Mouse (Mus musculus): ENCODE data around the gene Vamp5. TPM values are rescaled to one million over a fixed set of nuclear protein-coding genes. Genes with fewer than 3 reads are reported as not detected.

Gene Vamp5
- polyA plus RNA-seq (2012; ENCODE audit: low replicate concordance) = 18.2 and 26.9 TPM in 2 replicates

GRCm38 (mm10) chr6:72380131-72380770 is at the start of gene Vamp5:
TSS of gene Vamp5 (minus strand) at chr6:72380468.

GRCm38 (mm10) chr6:72414076-72414756 is 33.9 kb upstream of the Vamp5 start, which contains the start of gene Ggcx:
TSS of gene Ggcx (plus strand) at chr6:72414308.

GRCm38 (mm10) chr6:72389941-72390771 is 9.9 kb upstream of the Vamp5 start, which contains the start of gene Vamp8:
TSS of gene Vamp8 (minus strand) at chr6:72390703.

GRCm38 (mm10) chr6:72366844-72367443 is 13.3 kb downstream of the Vamp5 start, which contains the start of gene Rnf181:
TSS of gene Rnf181 (minus strand) at chr6:72366956.

GRCm38 (mm10) chr6:72355066-72355911 is 25.0 kb downstream of the Vamp5 start, which contains the start of gene Tmem150a:
TSS of gene Tmem150a (plus strand) at chr6:72355447.

GRCm38 (mm10) chr6:72347166-72347941 is 32.9 kb downstream of the Vamp5 start, which contains the start of gene 0610030E20Rik:
TSS of gene 0610030E20Rik (plus strand) at chr6:72347317.

GRCm38 (mm10) chr6:72345074-72345567 is 35.1 kb downstream of the Vamp5 start, which contains the start of gene Usp39:
TSS of gene Usp39 (minus strand) at chr6:72345184.

Other genes with a start within 250 kb of the Vamp5 start
- gene Atoh8, start 144.9 kb downstream of the Vamp5 start, polyA plus RNA-seq (2012; ENCODE audit: low replicate concordance) = 0.36 and 0.68 TPM in 2 replicates
- gene Sftpb, start 75.9 kb downstream of the Vamp5 start, polyA plus RNA-seq (2012; ENCODE audit: low replicate concordance) = not detected in 2 replicates
- 9.0 and 13.2 TPM in 2 replicates for gene Usp39, start 35.3 kb downstream of the Vamp5 start, polyA plus RNA-seq (2012; ENCODE audit: low replicate concordance)
- gene 0610030E20Rik, start 33.2 kb downstream of the Vamp5 start, polyA plus RNA-seq (2012; ENCODE audit: low replicate concordance) = 32.5 and 108 TPM in 2 replicates
- 8.8 and 12.1 TPM in 2 replicates for gene Tmem150a, start 25.0 kb downstream of the Vamp5 start, polyA plus RNA-seq (2012; ENCODE audit: low replicate concordance)
- gene Rnf181, start 13.5 kb downstream of the Vamp5 start, polyA plus RNA-seq (2012; ENCODE audit: low replicate concordance) = 18.7 and 133 TPM in 2 replicates
- 15.4 and 75.0 TPM in 2 replicates for gene Vamp8, start 10.2 kb upstream of the Vamp5 start, polyA plus RNA-seq (2012; ENCODE audit: low replicate concordance)
- 9.0 and 9.6 TPM in 2 replicates for gene Ggcx, start 33.8 kb upstream of the Vamp5 start, polyA plus RNA-seq (2012; ENCODE audit: low replicate concordance)
- gene Mat2a, start 59.1 kb upstream of the Vamp5 start, polyA plus RNA-seq (2012; ENCODE audit: low replicate concordance) = 16.0 and 28.7 TPM in 2 replicates
- gene Sh2d6, start 141.2 kb upstream of the Vamp5 start, polyA plus RNA-seq (2012; ENCODE audit: low replicate concordance) = 0.25 and 0.67 TPM in 2 replicates
- gene Capg, start 163.9 kb upstream of the Vamp5 start, polyA plus RNA-seq (2012; ENCODE audit: low replicate concordance) = 264 and 513 TPM in 2 replicates
- 25.1 and 32.3 TPM in 2 replicates for gene Elmod3, start 217.9 kb upstream of the Vamp5 start, polyA plus RNA-seq (2012; ENCODE audit: low replicate concordance)
- 2.4 and 7.5 TPM in 2 replicates for gene Retsat, start 218.0 kb upstream of the Vamp5 start, polyA plus RNA-seq (2012; ENCODE audit: low replicate concordance)
- gene Tgoln1, start 236.5 kb upstream of the Vamp5 start, polyA plus RNA-seq (2012; ENCODE audit: low replicate concordance) = 4.2 and 11.9 TPM in 2 replicates

All from hematopoietic multipotent progenitor cell, adult 10-12 weeks (in vitro differentiated cells).